Mouse (Mus musculus): ENCODE results near the gene Dhx34. TPM values are rescaled to one million over a fixed set of nuclear protein-coding genes. Genes with fewer than 3 reads are reported as not detected.
A peak's percentile ranks its signal among the peaks of the same experiment; 100 is the strongest.

Gene Dhx34
- total RNA-seq, 2 experiments from 2014 or later = 11.8 to 14.2 TPM

GRCm38 (mm10) chr7:16161302-16161701 lies 60.5 kb downstream of the Dhx34 start:
- DNase-seq = no peak

- no peak for DNase-seq
Measured at GRCm38 (mm10) chr7:16160702-16161101, 61.1 kb downstream of the Dhx34 start.

GRCm38 (mm10) chr7:16158735-16159134 lies 63.1 kb downstream of the Dhx34 start:
- DNase-seq = no peak

GRCm38 (mm10) chr7:16156105-16156714 lies 65.6 kb downstream of the Dhx34 start:
- no peak for DNase-seq

GRCm38 (mm10) chr7:16155132-16155872 lies 66.5 kb downstream of the Dhx34 start:
- DNase-seq = peak in 1 of 2 experiments; percentile 36

GRCm38 (mm10) chr7:16153522-16153921 lies 68.3 kb downstream of the Dhx34 start:
- DNase-seq = peak; percentile 53 to 57

- no peak for DNase-seq
Measured at GRCm38 (mm10) chr7:16150191-16151145, 71.4 kb downstream of the Dhx34 start.

- DNase-seq = no peak
Measured at GRCm38 (mm10) chr7:16149241-16149640, 72.6 kb downstream of the Dhx34 start.

- peak; percentile 77 to 85 for DNase-seq
Measured at GRCm38 (mm10) chr7:16147643-16148042, 74.2 kb downstream of the Dhx34 start.

Other genes starting within 250 kb of the Dhx34 start
- gene Bicra, start 174.1 kb downstream of the Dhx34 start, total RNA-seq (2021) = 1 to 10 TPM; 9.4 to 9.9 TPM
- gene Zfp541, start 160.2 kb downstream of the Dhx34 start, total RNA-seq (2021) = under 1 TPM; 0.10 to 0.13 TPM
- gene Napa, start 123.6 kb downstream of the Dhx34 start, total RNA-seq (2021) = 100 to 1,000 TPM; 143 to 167 TPM
- gene Kptn, start 102.1 kb downstream of the Dhx34 start, total RNA-seq (2021) = 10 to 100 TPM; 20.0 to 22.6 TPM
- gene Slc8a2, start 92.2 kb downstream of the Dhx34 start, total RNA-seq (2021) = 1 to 10 TPM; 1.7 to 2.6 TPM
- gene Meis3, start 46.9 kb downstream of the Dhx34 start, total RNA-seq (2021) = 10 to 100 TPM; 11.6 to 14.0 TPM
- gene C5ar2, start 22.1 kb upstream of the Dhx34 start, total RNA-seq (2021) = under 1 TPM; 0.43 to 0.50 TPM
- 1 to 10 TPM; 3.5 to 9.4 TPM for gene C5ar1, start 37.5 kb upstream of the Dhx34 start, total RNA-seq (2021)
- gene Inafm1, start 51.6 kb upstream of the Dhx34 start, total RNA-seq (2021) = 10 to 100 TPM; 17.1 to 22.6 TPM
- gene Ccdc9, start 64.8 kb upstream of the Dhx34 start, total RNA-seq (2021) = 10 to 100 TPM; 59.5 to 73.6 TPM
- 1 to 10 TPM; 3.6 to 4.7 TPM for gene Bbc3, start 86.4 kb upstream of the Dhx34 start, total RNA-seq (2021)
- gene Sae1, start 165.8 kb upstream of the Dhx34 start, total RNA-seq (2021) = 10 to 100 TPM; 69.1 to 70.8 TPM
- 10 to 100 TPM; 38.3 to 39.0 TPM for gene Zc3h4, start 178.9 kb upstream of the Dhx34 start, total RNA-seq (2021)
- 10 to 100 TPM; 69.1 to 82.7 TPM for gene Tmem160, start 230.7 kb upstream of the Dhx34 start, total RNA-seq (2021)

Data from adrenal gland, postnatal 36 days (tissue).